Mouse (Mus musculus): ENCODE data around the gene Ctsw.
A peak's percentile ranks its signal among the peaks of the same experiment; 100 is the strongest.

Gene Ctsw

DNA sequence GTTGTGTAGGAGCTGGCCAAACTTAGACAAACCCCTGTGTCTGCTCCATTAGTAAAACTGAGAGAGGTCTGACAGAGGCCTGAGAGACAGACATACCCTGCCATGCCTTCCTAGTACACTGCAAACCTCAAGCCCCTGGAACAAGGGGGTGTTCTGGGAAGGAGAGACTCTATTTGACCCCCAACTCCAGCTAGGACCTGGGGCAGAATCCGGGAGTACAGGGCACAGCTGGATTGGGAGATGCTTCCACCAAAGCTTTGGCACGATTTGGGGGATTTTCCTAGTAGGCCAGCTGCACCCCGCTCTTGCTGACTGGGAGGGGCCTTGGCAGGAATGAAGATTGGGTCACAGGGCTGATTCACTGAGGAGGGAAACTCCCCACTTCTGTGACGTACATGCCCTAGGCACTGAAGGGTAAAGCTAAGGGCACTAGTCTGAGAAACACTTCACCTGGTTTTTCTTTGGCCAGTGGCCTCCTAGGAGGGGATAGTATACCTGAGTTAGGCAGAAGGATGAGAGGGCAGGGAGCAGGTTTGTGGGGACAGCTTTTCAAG is 36.3 kb downstream of the Ctsw start:
- DNase-seq (ENCODE audit: low read depth), result no peak

DNA sequence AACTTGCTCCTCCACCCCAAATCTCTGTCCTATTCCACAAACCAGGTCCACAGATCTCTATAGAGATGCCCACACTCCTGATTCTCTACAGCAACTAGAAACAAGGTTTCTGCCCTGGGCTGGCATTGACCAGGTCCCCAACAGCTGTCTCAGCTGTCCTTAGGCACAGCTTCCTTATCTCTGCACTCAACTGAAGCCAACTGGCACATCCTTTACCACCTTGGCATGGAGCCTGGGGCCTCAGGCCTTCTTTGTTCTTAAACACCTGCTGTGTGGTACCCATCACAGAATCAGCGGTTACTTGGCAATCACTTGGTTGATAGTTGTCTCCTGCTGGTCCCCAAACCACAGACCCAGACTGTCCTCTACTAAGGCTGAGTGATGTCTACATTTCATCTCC is 37.9 kb downstream of the Ctsw start:
- DNase-seq (ENCODE audit: low read depth), result no peak

DNA sequence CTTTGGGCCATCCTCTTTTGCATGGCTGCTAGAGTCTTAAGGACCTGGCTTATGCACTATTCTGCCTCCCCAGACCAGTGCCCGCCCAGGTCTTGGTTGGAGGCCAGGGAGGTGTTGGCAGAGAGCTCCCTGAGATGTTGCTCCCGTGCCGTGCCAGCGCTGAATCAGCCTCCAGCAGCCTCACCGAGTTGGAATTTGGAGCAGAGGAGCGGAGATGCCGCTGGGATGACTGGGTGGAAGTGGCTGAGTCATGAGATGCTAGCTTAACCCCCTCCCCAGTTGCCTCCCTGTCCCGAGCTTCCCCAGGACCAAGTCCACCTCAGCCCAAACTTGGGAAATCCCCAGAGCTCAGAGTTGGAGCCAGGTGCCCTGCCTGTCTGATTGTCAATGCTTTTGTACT is 38.5 kb downstream of the Ctsw start:
- no peak for DNase-seq (ENCODE audit: low read depth)

DNA sequence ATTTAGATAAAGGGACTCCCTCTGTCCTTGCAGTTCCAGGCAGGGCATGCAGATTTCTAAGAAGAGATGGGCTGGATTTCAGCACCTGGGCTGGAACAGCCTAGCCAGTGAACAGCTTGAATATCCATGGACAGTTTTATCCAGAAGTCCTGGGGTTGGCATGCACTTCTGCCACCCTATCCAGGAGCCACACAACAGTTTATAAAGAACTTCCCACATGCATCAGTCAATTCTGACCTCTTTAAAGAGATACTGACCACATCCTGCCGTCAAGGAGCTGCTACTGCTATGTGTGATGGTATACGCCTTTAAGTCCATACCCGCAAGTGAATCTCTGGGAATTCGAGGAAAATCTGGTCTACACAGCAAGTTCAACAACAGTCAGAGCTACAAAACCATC is 39.1 kb downstream of the Ctsw start:
- DNase-seq (ENCODE audit: low read depth), result no peak

DNA sequence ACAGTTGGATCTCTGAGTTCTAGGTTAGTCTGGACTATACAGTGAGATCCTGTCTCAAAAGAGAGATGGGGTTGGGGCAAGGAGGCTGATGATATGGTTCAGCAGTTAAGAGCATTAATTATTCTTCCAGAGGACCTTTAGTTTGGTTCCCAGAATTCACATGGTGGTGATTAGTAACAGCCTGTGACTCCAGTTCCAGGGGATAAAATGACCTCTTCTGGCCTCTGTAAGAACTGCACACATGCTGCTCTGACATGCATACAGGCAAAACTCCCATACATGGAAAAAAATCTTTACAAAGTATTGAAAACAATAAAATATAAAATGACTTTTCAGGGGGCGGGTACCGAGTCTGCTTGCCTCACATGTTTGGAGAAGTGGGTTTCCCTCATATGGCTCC is 40.2 kb downstream of the Ctsw start:
- DNase-seq (ENCODE audit: low read depth), result peak; percentile 69

DNA sequence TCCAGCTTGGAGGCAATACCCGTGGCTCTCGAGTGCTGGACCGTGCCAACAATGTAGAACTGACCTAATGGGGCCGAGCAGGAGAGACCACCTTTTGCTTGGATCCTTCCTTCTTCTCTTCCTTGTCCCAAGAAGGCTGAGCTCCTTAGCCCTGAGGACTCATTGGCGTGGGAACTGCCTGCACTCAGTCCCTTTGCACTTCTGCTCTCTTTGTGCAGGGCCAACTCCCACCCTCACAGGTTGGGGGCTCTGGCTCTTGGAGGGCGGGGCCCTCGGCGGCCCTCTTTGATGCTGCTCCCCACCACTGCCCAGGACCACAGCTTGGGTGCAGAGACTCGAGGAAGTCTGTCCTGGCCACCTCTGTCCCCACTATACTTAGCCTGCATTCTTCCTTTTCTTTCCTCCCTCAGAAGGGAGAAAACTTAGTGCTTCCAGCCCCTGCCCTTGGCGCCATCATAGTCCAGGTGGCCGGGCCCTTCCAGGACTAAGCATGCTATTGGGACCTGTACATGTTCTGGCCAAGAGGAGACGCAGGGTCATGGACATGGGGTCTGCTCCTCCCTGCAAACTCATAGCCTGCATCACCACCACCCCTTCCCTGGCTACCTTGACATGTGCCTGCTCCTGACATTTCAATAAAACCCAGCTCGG is 41.5 kb downstream of the Ctsw start:
- no peak for DNase-seq (ENCODE audit: low read depth)

DNA sequence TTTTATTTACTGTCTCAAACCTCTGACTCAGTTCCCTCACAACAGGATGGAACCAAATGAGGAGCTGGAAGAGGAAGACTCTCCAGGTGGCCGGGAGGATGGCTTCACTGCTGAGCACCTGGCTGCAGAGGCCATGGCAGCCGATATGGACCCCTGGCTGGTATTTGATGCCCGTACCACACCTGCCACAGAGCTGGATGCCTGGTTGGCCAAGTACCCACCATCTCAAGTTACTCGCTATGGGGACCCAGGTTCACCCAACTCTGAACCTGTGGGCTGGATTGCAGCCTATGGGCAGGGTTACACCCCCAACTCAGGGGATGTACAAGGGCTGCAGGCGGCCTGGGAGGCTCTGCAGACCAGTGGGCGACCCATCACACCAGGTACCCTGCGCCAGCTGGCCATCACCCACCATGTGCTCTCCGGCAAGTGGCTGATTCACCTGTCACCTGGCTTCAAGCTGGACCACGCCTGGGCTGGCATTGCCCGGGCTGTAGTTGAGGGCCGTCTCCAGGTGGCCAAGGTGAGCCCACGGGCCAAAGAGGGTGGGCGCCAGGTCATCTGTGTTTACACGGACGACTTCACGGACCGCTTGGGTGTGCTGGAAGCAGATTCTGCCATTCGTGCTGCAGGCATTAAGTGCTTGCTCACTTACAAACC is 42.3 kb downstream of the Ctsw start:
- no peak for DNase-seq (ENCODE audit: low read depth)

DNA sequence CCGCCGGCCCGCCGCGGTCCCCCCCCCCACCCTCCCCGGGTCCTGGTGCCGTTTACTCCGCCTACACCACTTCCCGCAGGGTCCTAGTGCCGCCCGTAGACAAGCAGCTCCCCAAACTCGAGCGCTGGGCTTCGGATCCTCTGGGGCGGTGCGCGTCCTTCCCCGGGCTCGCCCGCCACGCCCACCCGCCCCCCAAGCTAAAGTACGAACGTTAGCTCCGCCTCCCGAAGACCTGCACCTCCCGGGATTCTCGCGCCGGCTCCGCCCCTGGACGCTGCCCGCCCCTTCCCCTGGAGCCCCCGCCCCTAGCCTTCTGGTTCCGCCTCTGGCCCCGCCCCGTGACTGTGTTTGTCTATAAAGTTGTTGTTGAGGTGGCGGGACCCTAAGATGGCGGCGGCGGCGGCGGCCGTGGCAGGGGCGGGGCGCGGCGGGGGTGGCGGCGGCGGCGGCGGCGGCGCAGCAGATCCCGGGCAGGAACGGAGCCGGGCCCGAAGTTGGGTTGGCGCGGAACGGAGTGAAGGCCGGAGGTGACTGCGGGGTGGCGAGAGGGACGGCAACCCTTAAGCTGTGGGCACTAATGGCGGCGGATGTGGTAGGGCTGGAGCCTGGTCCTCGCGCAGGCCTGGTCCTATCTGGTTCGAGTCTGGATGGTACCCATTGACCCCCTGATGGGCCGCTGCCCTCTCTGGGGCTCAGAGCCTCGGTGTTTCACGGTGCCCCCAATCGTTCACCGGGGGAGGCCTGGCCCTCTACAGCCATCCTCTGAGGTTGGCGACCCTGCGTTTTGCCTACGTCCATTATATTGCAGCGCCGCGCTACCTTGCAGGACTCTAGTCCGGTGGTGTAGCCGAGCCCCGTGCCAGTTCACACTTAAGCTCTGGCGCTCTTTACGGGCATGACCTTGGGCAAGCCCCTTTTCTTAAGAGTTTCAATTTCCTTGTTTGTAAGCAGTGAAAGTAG is 43.2 kb downstream of the Ctsw start, which contains the start of the genes Drap1 and AI837181:
Gene Drap1, minus strand, starts transcription at position 198 of the 960 bp plus-strand sequence.
Gene AI837181, plus strand, starts transcription at position 363 of the 960 bp plus-strand sequence.
- DNase-seq (ENCODE audit: low read depth), result peak; percentile 97

DNA sequence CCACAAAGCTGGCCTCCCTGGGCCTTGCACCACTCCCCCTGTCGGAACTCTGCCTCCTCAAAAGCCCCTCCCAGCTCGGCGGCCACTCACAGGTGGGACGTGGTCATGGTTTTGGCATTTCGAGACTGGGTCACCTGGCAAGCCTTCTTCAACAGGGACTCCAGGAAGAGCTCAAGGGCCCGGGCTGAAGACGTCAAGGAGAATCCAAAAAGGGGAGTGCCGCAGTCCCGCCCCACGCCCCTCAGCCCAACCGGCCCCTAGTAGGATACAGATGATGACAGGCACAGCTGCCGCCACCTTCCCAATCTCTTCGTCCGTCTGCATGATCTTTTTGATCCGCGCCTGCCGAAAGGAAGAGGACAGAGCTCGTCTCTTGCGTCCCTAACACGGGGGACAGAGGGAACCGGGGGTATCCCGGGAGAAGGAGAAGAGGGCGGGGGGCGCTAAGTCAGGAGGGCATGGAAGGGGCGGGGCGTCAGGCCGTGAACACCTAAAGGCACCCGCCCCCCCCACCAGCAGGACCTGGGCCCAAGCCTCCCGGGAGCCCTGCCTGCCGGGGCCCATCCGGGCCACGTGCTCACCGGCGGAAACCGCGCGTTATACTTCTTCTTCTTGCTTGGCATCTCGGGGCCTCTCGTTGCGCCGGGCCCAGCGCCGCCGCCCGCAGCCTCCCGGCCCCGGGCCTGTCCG is 44.1 kb downstream of the Ctsw start:
- DNase-seq (ENCODE audit: low read depth), result no peak

DNA sequence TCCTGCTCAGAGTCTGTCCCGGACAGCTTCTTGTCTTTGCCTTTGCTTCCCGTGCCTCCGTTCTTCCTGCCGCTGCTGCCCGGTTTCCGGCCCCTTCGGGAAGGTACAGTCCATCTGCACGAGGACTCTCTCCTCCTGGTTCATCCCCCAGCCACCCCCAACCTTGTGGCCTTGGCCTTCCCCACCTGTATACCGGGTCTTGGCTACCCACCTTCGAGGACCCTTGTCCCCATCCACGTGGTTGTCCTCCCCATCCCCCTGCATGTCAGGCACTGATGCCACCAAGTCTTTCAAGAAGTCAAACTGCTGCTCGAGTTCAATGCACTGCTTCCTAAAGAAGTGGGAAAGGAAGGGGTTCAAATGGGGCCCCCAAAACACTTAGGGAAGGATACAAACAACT is 44.7 kb downstream of the Ctsw start:
- DNase-seq (ENCODE audit: low read depth), result no peak

DNA sequence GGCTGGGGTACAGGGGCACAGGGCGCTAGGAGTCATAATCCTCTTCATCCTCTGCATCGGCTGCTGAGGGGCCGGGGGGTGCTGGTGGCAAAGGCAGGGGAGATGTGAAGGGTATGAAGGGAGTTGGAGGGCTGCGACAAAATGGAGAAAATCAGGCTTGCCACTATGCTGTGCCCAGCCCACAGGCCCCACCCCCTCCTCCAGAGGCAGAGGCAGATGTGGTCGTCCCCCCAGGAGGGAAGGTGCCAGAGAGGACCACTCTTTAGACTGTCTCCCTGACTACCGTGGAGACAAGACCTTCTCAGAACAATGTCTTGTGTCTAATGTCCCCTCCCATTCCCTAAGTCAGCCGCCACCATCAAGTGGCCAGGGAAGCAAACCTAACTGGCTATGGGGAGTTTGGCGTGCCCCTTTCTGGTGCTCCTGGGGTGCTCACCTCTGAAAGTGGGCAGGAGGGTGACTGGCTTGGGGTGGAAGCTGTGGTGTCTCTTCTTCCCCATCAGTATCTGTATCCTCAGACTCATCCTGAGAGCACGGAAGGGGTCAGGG is 45.3 kb downstream of the Ctsw start:
- no peak for DNase-seq (ENCODE audit: low read depth)

DNA sequence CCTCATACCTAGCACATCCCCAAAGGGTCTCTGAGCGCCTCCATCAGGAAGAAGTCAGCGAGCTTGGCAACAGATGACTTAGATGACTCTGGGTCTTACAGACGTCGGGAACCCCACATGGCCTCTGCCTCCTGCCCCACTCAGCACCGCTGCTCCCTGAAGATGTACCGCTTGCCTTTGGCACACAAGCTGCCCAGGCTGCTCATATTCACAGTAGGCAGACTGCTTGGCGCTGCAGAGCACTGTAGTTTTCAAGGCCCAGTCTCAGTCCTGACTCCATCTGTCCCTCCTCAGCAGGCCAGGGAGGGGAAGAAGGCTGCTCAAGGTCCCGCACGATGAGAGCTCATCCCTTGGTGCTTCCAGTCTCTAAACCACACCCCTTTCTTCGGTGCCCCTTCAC is 46.0 kb downstream of the Ctsw start:
- no peak for DNase-seq (ENCODE audit: low read depth)

DNA sequence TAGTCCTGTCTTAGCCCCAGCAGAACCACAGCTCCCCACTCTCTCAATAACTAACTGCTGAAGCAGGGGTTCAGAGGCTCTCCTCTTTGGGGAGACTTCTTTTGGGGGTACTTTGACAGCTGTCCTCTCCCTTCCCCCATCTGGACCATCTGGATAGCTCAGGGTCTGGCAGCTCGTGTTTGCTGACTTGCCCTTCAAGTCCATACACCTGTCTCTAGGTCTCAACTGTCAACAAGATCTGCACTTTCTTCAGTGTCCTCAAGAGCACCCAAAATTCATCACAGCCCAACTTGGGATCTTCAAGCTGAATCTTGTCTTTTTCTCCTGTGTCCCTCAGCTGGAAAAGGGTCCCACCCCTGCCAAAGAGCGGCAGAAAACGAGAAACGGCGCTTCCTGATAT is 46.5 kb downstream of the Ctsw start:
- no peak for DNase-seq (ENCODE audit: low read depth)

DNA sequence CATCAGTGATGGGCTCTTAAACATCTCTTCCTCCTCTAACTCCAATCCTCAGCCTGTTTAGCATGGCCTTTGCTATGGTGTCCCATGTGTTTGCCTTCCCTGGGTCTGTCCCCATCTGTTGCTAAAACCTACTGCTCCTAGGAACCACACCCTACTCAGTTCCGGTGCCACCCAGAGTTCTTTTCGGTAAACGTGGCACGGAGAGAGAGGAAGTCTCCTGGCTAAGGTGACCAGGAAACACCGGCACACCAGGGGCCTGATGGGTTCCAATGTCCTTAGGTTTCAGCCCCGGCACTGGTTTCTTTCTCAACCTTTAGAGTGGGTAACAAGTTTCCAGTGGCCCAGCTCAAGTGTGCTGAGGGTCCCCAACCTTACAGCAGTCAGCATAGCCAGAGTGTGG is 47.7 kb downstream of the Ctsw start:
- DNase-seq (ENCODE audit: low read depth), result no peak

DNA sequence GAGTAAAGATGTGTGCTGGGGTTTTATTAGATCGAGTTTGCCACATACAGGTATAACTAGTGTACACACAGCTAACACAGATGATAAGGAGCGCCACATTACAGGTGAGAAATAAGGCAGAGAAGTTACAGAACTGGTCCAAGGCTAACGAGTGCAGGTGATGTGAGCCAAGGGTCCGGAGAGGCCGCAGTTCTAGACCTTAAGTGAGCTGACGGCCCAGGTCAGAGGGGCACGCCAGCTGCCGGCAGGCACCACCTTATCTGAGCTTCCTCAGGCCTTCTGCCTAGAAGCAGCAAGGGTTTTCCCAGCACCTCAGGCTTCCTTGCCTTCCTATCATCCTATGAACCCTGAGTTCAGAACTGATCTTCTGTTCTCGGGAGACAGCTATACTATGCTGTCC is 48.7 kb downstream of the Ctsw start:
- DNase-seq (ENCODE audit: low read depth), result no peak

DNA sequence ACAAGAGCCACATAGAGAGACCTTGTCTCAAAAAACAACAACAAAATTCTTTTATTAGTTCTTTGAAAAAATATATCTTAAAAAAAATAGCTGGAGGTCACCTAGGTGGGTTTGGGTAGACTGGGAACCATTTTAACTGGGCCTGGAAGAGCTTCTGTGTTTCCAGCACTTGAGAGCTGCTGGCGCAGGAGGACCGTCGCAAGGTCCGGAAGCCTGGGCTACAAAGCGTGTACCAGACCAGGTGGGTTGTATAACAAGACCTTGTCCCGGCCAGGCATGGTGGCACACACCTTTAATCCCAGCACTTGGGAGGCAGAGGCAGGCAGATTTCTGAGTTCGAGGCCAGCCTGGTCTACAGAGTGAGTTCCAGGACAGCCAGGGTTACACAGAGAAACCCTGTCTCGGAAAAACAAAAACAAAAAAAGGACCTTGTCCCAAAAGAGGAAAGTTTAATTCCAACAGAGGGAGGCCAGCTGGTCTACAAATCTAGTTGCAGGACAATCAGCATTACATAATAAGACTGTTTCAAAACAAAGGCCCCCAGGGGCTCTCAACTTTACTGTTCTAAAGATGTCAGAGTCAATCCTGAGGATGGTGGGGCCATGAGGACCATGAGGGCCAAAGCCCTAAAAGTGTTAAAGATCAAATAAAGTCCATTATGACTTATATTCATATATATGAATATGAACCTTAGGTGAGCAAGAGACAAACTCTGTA is 49.4 kb downstream of the Ctsw start:
- DNase-seq (ENCODE audit: low read depth), result no peak
